In the genomic region with DNA sequence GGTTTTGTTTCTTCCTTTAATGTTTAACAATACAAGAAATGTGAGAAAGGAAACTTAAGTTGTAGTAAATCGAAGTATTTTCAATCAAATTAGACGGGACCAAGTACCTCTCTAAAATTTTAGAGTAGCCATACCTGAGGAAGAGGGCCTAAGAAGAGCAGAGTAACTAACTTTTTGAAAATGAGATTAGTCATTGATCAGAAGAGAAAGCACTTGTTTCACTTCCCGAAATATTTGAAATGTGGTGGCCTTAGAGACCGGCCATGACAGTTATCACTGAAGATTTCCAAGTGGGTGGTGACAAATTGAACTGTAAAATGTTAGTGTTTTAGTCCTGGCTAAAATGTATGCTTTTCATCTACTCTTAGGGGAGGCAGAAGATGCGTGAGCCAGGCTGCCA, we compare ENCODE assay signal across 8 mouse cellular contexts. TPM values are rescaled to one million over a fixed set of nuclear protein-coding genes. Genes with fewer than 3 reads are reported as not detected.
DNase-seq lines count a peak whose midpoint lies in the region; ATAC-seq and TF ChIP-seq lines count a peak whose summit lies in the region.

No protein-coding gene starts in this region.

- 56% methylated on average over 5 of the region's 5 CpGs for WGBS in neural tube, embryonic 11.5 days
- WGBS in hindbrain, embryonic 11.5 days: 53% methylated on average over 5 of the region's 5 CpGs
- WGBS in liver, postnatal 0 days (ENCODE audit: insufficient replicate concordance): 47% methylated on average over 5 of the region's 5 CpGs

- no peaks in the 10 kb centered on the region for H3K27me3 ChIP-seq in neural tube, embryonic 11.5 days (ENCODE audit: control insufficient read depth, insufficient read depth, low read length)
- no peaks in the 10 kb centered on the region for H3K27me3 ChIP-seq in hindbrain, embryonic 11.5 days (ENCODE audit: control insufficient read depth, insufficient read depth, low read length)
- no peaks in the 10 kb centered on the region for H3K27me3 ChIP-seq in liver, postnatal 0 days (ENCODE audit: insufficient read depth, low read length)

- no peak for DNase-seq in neural tube, embryonic 11.5 days (ENCODE audit: low spot score)
- DNase-seq in neural tube, embryonic 10.5 days (ENCODE audit: extremely low spot score, low spot score): no peak
- DNase-seq in hindbrain, embryonic 11.5 days (ENCODE audit: low spot score): no peak
- DNase-seq in liver, postnatal 0 days: no peak
- DNase-seq in spleen, postnatal 14 days (ENCODE audit: low spot score in 2 of 2): no peak
- DNase-seq in gastrocnemius, postnatal 25 days: no peak
- DNase-seq in left cerebral cortex, adult 11 months (ENCODE audit: low spot score): no peak
- no peak for DNase-seq in embryo, embryonic 11 days

- TF ChIP-seq EP300 in liver, postnatal 0 days (IDR thresholded peaks at IDR 0.05; ENCODE audit: low read depth): no peak

- H3K36me3 ChIP-seq in neural tube, embryonic 11.5 days (ENCODE audit: control insufficient read depth, insufficient read depth, low read length): no peaks in the 10 kb centered on the region
- no peaks in the 10 kb centered on the region for H3K36me3 ChIP-seq in hindbrain, embryonic 11.5 days (ENCODE audit: control insufficient read depth, insufficient read depth, low read length)
- no peaks in the 10 kb centered on the region for H3K36me3 ChIP-seq in liver, postnatal 0 days (replicated peaks; ENCODE audit: insufficient read depth, low read length)

- H3K4me2 ChIP-seq in neural tube, embryonic 11.5 days (ENCODE audit: low read depth): peak overlapping the region; percentile 57
- H3K4me2 ChIP-seq in hindbrain, embryonic 11.5 days (replicated peaks; ENCODE audit: low read depth, low read length): peak overlapping the region; percentile 42
- peak overlapping the region; percentile 72 for H3K4me2 ChIP-seq in liver, postnatal 0 days (ENCODE audit: low read depth, low read length)

- TF ChIP-seq CTCF in liver, postnatal 0 days (IDR thresholded peaks at IDR 0.05; ENCODE audit: low read depth): no peak

- ATAC-seq in neural tube, embryonic 11.5 days (ENCODE audit: insufficient read depth, low FRiP score, low TSS enrichment): no peak
- no peak for ATAC-seq in hindbrain, embryonic 11.5 days (ENCODE audit: low FRiP score)
- ATAC-seq in liver, postnatal 0 days: no peak

- no peak overlapping the region for H3K9ac ChIP-seq in neural tube, embryonic 11.5 days (ENCODE audit: low read length)
- no peak overlapping the region; the same call in 1 of the 2 replicates for H3K9ac ChIP-seq in hindbrain, embryonic 11.5 days (ENCODE audit: low read depth, low read length)
- no peak overlapping the region for H3K9ac ChIP-seq in liver, postnatal 0 days (replicated peaks)

- H3K4me3 ChIP-seq in neural tube, embryonic 11.5 days (ENCODE audit: low read depth, low read length): no peak overlapping the region
- H3K4me3 ChIP-seq in hindbrain, embryonic 11.5 days (ENCODE audit: low read depth, low read length): peak overlapping the region; percentile 24; the same call in 1 of the 2 replicates
- no peak overlapping the region; the same call in 1 of the 2 replicates for H3K4me3 ChIP-seq in liver, postnatal 0 days (ENCODE audit: low read depth, low read length)

- H3K9me3 ChIP-seq in neural tube, embryonic 11.5 days (ENCODE audit: control insufficient read depth, low read length): no peaks in the 10 kb centered on the region
- H3K9me3 ChIP-seq in hindbrain, embryonic 11.5 days (ENCODE audit: control insufficient read depth, low read length): no peaks in the 10 kb centered on the region
- H3K9me3 ChIP-seq in liver, postnatal 0 days (ENCODE audit: low read length): no peaks in the 10 kb centered on the region

- peaks cover 2% of the 10 kb centered on the region; the same call in 1 of the 2 replicates for H3K4me1 ChIP-seq in neural tube, embryonic 11.5 days (ENCODE audit: control insufficient read depth, insufficient read depth, low read length)
- no peaks in the 10 kb centered on the region for H3K4me1 ChIP-seq in hindbrain, embryonic 11.5 days (replicated peaks; ENCODE audit: control insufficient read depth, insufficient read depth, low read length)
- H3K4me1 ChIP-seq in liver, postnatal 0 days (ENCODE audit: insufficient read depth): peaks cover 13% of the 10 kb centered on the region

- H3K27ac ChIP-seq in neural tube, embryonic 11.5 days (ENCODE audit: low read depth, low read length): no peak overlapping the region
- H3K27ac ChIP-seq in hindbrain, embryonic 11.5 days (ENCODE audit: low read depth, low read length): no peak overlapping the region; the same call in 1 of the 2 replicates
- peak overlapping the region; percentile 84 for H3K27ac ChIP-seq in liver, postnatal 0 days (ENCODE audit: low read depth)

RNA-seq across cellular contexts. Expression of gene Dusp6, which starts 59.9 kb away (rescaled TPM):
- polyA plus RNA-seq in neural tube, embryonic 11.5 days (2014; fragmentation: Nextera tagmentation; extraction: Ambion mirVana): 57.5 and 62.0 TPM in 2 replicates
- polyA plus RNA-seq in hindbrain, embryonic 11.5 days (2014; fragmentation: Nextera tagmentation; extraction: Ambion mirVana): 41.3 and 48.3 TPM in 2 replicates
- polyA plus RNA-seq in liver, postnatal 0 days (2015; fragmentation: Nextera tagmentation; extraction: Ambion mirVana): 15.4 and 16.8 TPM in 2 replicates
- total RNA-seq in gastrocnemius, postnatal 25 days (2021): 10 to 100 TPM; 17.9 to 21.9 TPM
